Mouse (Mus musculus) kidney, postnatal 36 days (tissue): Measurements from ENCODE around the gene Gm20716.

Experiments used
- DNase-seq, 2 experiments: peaks; one replicate each; pipeline ENCODE4 v3.0.0; 2021 to 2022; ENCODE audit warnings: mixed read lengths in 2 of 2

The Gm20716 gene

GRCm38 (mm10) chr2:168230026-168230728 is at the start of gene Gm20716, which contains the start of the genes Dpm1 and Mocs3:
TSS of gene Gm20716 (minus strand) at chr2:168230364.
TSS of gene Dpm1 (minus strand) at chr2:168230591.
TSS of gene Mocs3 (plus strand) at chr2:168230622.
- DNase-seq: peak; percentile 85 to 89

DNA sequence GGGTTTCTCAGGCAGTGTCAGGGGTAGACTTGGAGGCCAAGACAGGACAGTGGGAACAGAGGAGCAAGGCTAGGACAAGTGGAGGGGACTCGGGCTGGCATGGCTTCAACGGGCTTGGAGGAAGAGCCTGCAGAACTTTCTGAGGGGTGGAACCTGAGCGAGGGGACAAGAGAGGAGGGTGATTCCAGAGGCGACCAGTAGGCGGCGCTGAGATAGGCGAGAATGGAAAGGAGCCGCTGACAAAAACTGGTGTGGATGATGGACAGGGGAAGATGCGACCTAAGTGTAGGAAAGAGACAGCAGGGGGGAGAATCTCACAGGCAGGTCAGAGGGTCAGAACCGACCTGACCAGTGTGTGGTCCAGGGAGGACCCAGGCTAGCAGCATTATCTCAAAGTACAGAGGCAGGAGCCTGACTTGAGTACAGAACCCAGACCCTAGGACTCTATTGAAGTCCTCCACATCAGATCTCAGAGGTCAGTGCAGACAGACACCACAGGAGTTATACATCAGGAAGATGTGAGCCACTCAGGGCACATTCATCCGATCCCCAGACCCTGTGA is 44.3 kb upstream of the Gm20716 start:
- peak; percentile 37 to 87 for DNase-seq

DNA sequence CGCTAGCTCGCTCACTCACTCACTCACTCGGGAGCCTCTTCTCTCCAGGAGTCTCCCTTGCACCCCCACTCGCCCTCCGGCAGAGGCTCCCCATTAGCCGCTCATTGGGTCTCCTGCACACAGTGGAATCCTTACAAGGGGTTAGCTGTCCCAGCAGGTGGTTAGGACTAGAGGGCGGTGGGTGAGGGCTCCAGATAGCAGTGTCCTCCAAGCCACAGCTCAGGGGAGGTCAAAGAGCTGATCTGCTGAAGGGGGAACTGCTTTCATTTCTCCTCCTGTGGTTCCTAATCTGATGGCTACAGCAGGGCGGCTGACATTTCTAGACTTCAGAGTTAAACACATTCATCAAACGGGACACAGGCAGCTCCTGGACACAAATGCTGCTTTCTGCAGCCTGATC is 43.2 kb upstream of the Gm20716 start:
- DNase-seq: no peak

DNA sequence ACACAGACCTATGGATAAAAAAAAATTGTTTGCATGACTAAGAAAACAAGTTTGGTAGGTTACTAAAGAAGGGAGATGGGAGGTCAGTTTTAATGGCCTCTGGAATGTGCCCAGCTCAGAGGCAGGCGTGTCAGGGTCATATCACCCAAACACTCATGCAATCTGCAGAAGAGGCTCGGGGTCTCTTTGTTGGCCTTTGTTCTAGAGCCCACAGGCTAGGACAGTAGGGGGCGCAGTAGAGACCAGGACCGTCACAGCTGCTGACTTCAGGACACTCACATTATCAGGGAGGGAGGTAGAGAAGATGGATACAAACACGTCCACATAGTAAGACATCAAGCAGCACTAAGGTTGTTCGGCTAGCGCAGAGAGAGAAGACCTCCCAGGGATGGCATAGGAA is 37.9 kb upstream of the Gm20716 start:
- DNase-seq: peak in 1 of 2 experiments; percentile 61

DNA sequence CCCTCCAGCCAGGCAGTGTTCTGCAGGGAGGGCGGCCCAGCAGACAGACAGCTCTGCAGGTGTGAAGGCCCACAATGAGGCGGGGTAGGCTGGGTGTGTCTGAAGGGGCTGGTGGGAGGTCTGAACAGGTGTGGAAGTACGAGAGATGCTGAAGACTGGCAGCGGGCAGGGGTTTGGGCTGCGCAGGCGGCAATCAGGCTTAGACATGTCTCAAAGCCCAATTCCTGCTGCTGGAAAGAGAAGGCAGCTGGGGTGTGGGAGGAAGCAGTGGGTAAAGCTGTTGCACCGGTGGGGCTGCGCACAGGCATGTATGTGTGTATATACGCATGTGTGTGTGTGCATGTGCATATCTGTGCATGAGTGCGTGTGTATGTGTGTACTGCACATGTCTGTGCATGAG is 30.7 kb upstream of the Gm20716 start:
- no peak for DNase-seq

DNA sequence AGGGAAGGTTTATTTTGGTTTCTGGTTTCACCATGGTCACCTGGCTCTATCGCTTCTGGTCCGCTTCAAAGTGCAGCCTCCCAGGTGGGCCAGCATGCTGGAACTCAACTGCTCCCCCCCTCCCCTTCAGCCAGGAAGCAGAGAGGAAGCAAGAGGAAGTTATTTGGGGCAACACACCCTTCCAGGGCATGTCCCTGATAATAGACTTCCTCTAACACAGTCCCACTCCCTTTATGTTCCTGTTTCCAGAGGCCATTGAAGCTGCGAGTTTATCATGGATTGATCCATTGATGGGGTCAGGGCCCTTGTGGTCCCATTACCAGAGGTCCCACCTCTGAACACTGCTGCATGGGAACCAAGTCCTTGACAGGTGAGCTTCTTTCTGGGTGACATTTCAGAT is 30.0 kb upstream of the Gm20716 start:
- no peak for DNase-seq

- peak; percentile 9 to 19 for DNase-seq
Measured at GRCm38 (mm10) chr2:168259046-168259445, 28.9 kb upstream of the Gm20716 start.

- no peak for DNase-seq
Measured at GRCm38 (mm10) chr2:168257188-168257587, 27.0 kb upstream of the Gm20716 start.

- peak; percentile 64 to 75 for DNase-seq
Measured at GRCm38 (mm10) chr2:168256506-168256905, 26.3 kb upstream of the Gm20716 start.

DNA sequence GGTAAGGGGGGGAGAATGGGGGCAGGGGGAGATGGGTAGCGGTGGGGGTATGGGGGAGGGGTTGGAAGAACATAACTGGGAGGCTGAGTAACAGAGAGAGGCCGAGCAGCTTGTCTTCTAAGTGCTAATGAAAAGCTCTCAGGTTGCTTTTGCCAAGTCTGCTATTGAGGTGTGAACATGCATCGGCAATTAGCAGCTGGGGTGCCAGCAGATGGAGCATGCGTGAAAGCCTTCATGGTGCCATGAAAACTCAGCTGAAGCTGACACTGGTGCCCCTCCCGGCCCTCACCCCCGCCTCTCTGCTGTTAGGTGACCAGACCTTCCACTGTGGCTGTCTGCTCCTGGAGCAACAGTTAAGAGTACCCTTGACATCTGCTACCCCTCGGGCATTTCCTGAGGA is 23.7 kb upstream of the Gm20716 start:
- no peak for DNase-seq

DNA sequence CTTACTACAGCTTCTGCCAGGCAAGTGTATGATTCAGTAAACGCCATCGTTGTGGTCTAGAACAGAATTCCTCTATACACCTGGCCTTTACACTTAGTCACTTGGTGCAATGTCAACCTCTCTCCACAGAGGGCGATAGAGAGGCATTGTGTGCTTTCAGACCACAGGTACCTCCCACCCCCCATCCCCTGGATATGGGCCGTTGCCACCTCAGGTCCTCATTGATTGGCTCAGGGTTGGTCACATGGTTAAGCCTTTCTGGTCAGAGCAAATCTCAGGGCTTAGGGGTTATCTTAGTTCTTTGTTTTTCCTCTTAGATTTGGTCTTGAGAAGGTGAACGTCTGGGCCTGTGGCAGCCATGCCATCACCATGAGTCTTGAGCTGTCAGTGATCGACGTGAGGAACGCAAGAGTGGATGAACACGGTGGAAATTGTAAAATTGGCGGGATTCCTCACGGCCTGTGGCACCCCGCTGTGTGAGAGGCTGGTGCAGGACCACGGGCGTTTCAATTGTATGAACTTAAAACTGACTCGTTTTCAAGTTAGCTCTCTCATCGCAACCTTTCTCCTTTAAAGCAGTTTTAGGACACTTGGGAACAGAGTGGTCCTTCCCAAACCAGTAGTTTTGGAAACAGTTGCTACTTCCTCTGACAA is 22.6 kb upstream of the Gm20716 start:
- peak in 1 of 2 experiments; percentile 67 for DNase-seq

DNA sequence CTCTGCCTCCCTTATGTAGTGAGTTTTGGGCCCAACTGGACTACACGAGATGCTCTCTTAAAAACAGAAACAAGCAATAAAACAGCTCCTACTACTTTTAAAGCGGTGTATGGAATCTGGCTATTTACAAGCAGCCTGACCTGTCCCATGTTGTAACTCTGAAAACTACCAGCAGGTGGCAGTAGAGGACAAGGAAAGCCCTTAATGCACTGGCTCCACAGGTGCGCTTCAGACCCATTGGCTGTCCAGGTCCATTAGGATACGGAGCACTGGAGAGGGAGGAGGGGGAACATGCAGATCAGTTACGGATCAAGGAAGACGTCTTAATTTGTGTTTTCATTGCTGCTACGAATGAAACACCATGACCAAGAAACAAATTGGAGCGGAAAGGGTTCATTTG is 20.1 kb upstream of the Gm20716 start:
- peak; percentile 81 to 93 for DNase-seq

GRCm38 (mm10) chr2:168248856-168249245 is 18.7 kb upstream of the Gm20716 start:
- peak in 1 of 2 experiments; percentile 50 for DNase-seq

DNA sequence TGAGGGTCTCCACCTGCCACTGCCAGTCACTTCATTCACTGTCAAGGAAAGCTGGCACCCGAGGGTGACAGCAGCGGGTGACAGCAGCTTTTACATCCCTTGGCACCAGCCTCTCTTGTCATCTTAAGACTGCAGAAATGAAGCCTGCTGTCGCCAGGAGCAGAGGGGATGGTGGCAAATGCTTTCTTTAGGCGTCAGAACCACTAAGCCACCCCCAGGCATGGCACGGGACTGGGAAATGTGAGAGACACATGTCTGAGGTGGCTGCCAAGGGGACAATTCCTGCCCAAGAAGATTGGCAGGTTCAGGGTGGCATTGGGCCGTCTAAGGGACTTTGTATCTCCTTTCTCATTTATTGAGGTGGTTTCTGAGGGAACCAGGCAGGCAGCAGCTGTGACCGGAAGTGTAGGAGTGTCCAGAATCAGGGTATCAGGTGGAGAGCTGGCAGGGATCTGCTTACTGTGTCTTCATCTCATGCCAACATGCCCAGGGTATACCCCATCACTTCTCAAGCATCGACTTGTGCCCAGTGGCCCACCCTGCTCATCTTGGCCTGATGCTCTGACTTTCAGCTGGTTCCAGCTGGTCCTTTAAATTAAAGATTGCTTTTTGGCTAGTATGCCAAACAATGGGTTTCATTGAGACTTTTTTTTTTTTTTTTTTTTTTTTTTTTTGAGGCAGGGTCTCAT is 18.1 kb upstream of the Gm20716 start:
- no peak for DNase-seq

DNA sequence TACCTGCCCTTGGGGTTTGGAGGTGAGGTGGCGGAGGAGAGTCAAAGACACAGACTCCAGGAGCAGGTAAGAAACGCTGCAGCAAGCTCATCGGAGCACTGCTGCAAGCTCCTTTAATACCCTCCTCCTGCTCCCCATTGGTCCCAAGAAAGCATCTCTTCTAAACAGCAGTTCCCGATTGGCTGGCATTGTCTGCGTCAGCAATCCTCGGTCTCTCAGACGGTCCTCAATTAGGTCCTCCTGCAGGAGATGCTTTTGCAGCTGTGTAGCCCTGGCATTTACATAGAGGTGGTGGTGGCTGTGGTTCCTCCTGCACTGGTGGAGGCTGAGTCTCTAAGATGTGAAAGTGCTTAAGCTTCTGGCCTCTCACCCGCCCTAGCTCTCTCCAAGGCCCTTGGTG is 15.4 kb upstream of the Gm20716 start:
- no peak for DNase-seq

DNA sequence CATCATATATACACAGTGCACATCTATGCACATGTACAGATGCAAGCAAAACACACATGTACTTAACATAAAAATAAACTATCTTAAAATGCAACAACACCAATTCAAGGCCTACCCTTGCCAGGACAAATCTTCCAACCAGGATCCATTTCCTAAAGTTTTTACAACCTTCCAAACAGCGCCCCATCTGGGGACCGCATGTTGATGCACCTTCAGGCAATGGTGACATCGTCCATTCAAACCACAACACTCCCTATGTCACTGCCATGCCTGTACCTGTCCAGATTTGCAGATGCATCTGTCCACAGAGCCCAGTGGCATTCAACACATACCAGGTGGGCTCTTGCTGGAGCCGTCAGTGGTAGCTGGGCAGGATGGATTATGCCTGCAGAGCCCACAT is 13.1 kb upstream of the Gm20716 start:
- no peak for DNase-seq

GRCm38 (mm10) chr2:168242841-168243240 is 12.7 kb upstream of the Gm20716 start:
- DNase-seq: no peak

GRCm38 (mm10) chr2:168238335-168238734 is 8.2 kb upstream of the Gm20716 start:
- no peak for DNase-seq

DNA sequence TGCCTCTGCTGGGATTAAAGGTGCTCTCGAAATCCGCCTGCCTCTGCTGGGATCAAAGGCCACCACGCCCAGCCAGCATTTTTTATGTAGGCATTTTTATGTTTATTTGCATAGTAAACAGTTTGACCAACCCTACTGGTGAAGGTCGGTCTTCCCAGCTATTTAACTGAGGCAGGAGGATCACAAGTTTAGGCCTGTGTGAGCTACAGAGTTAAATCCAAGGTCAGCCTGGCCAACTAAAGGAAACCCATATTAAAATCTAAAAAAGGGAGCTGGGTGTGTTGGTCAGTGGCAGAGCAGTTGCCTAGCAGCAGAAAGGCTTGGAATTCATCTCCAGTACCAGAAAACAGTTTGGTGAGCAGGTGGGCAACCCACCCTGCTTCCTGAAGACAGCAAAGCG is 3.1 kb upstream of the Gm20716 start:
- no peak for DNase-seq

DNA sequence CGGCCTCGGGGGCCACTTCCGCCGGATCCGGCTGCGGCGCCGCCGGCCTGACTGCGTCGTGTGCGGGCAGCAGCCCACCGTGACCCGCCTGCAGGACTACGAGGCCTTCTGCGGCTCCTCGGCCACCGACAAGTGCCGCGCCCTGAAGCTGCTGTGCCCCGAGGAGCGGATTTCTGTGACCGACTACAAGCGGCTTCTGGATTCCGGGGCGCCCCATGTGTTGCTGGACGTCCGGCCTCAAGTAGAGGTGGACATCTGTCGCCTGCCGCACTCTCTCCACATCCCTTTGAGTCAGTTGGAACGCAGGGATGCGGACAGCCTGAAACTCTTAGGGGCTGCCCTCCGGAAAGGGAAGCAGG is 1.3 kb upstream of the Gm20716 start:
- DNase-seq: no peak

- peak in 1 of 2 experiments; percentile 46 for DNase-seq
Measured at GRCm38 (mm10) chr2:168230773-168231470, 758 bp upstream of the Gm20716 start.

- peak; percentile 58 to 71 for DNase-seq
Measured at GRCm38 (mm10) chr2:168229116-168230025, 793 bp downstream of the Gm20716 start.
